Mouse (Mus musculus) right cerebral cortex, adult 2 months (tissue): ENCODE measurements at regions not wholly inside any gene's neighbourhood (a gene's known extent, or its start where the extent isn't known, plus 50 kb on each side); places are given as distances from the start of the nearest gene placed in this dataset.

Experiments used
- DNase-seq, 2 experiments: peaks; one replicate each; pipeline ENCODE4 v3.0.0; 2021 to 2022; ENCODE audit warnings: low spot score in 2 of 2

DNA sequence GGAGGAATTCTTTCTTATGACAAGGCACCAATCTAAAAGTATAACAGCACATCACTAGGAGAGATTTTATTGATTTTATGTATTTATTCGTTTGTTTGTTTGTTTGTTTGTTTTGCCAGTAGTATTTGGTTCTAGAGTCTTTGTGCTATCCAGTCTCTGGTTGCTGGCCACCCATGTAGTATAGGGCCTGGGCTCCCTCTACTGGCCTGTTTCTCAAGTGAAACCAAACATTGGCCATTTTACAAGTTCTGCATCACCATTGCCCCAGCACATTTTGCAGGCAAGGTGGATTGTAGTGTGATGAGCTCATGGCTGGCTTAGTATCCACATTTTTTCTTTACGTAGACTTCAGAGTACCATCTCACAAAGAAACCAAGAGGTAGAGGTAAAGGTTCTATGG, 376.9 kb upstream of the Luzp2 start:
- DNase-seq, result peak; percentile 58 to 59

DNA sequence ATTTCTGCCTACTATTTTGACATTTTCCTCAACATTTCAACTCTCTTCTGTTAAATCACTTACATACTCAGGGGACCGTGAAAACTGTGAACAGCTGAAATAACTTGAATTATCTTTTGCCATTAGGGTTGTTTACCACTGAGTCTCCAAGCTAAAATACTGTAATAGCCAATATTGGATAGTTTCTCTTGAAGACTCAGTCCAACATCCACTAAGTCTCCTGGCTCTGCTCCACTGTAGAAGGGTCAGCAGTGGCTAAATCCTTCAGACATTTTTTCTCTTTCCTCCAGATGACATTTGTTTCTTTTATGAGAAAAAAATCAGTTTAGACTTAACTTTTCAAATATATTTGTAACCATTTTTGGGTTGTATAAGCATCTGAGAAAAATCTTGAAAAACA, 344.0 kb upstream of the Luzp2 start:
- no peak for DNase-seq

DNA sequence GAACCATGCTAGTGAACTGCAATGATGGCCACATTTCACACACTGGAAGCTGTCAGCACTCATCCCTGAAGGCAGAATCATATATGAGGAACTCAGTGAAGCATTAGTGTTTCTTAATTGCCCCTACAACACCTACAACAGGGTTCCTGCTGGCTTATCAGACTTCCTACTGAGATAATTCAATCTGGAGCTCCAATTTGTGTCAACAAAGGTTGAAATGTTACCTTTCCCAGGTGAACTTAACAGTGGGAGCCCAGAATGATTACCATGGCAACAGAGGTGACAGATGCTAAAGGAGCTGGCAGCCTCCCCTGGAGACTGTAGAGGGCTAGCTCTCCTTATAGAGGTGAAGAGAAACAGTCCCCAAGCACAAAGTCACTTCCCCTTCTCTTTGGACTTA, 330.1 kb upstream of the Luzp2 start:
- no peak for DNase-seq

DNA sequence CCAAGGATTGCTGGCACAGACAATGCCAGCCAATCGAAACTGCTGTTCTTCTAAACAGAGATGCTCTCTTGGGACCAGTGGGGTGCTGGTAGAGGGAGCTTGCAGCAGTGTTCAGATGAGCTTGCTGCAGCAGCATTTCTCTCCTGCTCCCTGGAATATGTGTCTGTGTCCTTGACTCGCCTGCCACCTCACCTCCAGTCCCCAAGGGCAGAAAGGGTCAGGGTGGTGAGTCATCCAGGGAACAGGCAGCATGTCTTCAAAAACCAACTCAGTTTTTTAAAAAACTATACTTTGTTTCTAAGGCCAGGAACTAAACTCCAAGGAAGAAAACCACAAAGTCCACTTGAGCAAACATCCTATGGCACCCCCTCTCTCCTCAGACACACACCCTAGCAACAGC, 328.3 kb upstream of the Luzp2 start:
- no peak for DNase-seq

DNA sequence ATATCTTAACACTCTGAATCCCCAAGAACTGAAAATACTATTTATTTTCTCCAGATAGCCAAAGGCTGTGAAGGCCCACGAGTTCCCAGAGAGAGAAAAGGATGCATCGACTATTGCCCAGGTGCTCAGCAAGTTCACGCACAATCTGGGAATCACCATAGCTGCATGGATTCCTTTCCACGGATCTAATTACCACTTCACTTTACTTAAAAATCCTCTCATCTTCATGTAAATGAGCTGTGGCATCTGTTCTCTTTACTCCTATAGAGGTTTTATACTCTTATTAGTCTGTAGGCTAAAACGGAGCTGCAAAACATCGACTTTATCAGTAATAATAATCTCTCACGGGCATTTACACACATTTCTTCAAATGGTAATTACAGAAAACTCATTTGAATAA, 299.6 kb upstream of the Luzp2 start:
- DNase-seq, result no peak

DNA sequence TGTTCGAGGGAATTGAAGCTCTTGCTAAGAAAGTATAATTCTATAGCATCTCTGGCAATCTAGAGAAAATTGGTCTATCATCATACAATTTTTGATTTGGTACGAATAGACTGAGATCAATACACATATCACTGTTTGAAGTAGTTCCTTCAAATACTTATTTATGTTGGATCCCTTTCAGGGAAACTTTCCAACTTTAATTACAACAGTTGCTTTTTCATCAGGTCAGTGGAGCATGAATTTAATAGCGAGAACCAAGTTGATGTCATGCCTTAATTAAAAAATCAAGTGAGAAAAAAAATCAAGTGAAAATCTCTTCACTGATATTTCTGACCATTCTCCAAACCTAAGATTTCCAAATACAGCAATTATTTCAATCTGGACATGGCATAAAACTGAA, 277.9 kb upstream of the Luzp2 start:
- no peak for DNase-seq

DNA sequence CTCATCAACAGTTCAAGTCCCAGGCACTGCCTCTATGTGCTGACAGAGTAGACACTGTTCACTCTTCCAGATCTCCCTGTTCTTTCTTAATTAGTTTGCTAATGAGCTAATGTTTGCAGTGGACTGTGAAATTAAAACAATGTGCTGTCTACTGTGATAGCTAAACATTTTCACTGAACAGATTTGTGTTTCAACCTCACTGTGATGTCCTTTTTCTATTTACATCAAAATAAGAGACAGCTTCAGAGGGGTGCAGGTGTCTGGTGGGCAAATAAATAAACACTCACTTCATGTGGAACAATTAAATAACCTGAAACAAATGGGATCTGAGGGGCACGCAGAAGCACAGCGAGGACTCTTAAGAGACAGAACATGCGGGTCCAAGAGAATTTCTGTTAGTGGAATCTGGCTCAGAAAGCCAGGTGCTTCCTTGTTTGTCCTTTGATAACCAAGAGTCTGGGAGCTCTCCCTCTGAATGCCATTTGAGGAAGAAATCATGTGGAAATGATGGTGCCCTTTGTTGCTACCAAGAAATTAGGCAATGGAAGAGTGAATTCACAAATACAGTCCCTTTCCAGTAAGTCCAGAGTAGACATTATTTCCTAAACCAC, 269.6 kb upstream of the Luzp2 start:
- no peak for DNase-seq

DNA sequence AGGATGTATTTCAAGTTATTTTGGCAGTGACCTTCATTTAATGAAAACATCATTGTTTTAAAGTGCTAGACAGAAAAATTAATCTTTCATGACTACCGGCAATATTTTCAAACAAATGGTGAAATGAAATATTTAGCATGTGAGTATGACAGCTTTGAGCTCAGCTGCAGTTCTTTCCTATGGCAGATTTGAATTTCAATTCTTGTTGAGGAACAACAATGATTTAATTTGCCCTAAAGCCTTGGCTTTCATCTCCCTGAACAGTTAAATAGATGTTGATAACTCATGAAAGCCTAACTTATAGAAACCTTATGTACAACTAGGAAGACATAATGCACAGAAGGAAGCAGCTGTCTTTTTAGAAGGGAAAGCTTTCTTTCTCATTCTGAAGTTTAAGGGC, 235.5 kb upstream of the Luzp2 start:
- DNase-seq, result no peak

DNA sequence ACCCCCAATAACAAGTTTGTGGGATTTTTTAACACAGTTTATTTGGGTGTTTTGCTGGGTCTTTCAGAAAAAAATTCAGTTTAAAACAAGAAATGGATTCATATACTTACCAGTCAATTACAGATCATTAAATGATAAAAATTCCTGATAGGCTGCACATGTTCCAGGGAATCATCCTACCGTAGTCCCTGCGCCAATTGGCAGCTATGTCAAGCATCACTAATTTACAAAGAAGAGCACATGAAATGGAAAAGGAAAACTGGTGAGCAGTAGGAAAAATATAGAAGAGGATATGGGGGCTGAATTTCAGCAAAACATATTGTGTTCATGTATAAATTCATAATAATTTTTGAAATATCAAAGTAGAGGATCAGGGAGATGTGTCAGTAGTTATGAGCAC, 212.9 kb upstream of the Luzp2 start:
- DNase-seq, result no peak

DNA sequence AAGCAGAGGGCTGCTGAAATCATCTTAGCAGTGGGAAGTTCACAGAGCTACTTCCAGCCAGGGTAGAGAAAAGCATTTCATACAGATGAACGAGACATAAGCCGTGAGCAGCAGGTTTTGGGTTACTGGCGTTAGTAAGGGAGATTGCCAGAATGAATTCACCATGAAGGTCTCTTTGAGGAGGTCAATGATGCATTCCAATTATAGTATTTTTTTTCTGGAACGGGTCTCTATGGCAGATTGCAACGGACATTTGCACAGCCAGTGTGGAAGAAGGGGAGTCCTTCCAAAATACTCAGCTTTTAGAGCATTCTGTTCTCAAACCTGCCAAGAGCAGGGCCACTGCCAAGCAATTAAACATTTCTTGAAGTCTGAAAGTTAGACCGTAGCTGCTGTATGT, 201.4 kb upstream of the Luzp2 start:
- DNase-seq, result peak; percentile 3 to 16

DNA sequence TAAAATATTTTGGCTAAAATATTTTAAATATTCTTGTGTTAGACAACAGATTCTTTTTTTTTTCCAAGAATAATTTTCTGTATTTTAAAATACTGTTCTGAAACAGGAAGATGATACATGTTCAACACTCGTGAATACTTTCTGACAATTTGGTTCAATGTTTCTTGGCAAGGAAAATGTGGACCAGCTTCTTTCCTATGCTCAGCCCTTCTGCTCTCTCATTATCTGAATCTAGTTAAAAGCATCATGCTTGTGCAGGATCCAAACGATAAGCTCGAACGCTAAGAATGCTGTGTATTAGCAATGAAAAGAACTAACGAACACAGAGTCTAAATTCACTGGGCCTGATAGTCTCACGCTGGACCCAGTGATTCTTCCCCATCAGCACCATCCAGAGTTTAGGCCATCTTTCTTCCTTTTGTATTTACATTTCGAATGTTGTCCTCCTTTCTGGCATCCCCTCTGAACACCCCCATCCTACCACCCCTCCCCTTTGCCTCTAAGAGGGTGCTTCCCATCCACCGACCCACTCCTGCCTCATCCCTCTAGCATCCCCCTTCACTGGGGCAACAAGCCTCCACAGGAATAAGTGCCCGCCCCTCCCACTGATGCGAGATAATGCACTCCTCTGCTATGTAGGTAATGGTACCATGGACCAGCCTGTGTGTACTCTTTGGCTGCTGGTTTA, 200.8 kb upstream of the Luzp2 start:
- DNase-seq, result peak in 1 of 2 experiments; percentile 2

DNA sequence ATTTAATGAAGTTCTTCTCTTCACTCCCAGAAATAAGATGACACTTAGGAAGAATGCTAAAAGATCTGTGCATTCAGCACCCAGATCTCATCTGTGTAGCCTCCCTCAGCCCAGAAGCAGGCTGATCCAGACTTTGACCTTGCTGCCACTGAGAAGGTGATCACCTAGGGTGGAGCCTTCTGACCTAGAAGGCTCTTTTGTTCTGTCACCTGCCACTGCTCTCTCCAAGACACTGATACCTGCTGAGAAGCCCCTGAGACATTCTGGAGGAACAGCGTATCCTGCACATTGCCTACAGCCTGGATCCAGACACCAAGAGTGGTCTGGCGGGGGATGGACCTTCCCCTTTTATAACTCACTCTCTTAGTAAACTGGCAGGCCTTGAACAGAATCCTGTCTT, 190.0 kb upstream of the Luzp2 start:
- DNase-seq, result no peak

DNA sequence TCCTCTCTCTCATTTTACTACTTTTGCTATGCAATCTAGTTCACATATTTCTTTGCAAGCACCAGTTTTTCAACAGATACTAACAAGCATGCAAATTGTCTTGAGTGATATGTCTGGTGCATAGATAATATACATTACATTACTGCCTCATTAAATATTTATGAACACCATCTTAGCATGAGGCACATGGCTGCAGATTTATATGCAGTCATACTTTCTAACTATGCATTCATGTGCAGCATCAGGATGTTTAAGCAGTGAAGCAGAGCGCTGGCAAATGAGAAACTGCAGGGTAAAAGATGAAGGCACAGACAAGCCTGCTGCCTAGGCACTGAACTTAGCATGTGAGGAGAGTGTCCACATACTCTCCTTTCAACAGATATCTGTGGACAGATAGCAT, 186.3 kb upstream of the Luzp2 start:
- no peak for DNase-seq
